Mouse (Mus musculus): Measurements from ENCODE around the gene Rnasek.

- TF ChIP-seq CTCF (IDR thresholded peaks at IDR 0.05; ENCODE audit: low read depth, low read length): no peak
- TF ChIP-seq TAL1 (conservative IDR thresholded peaks at IDR 0.05; ENCODE audit: low read depth, low read length): no peak
- no peak for TF ChIP-seq GATA1 (IDR thresholded peaks at IDR 0.05; ENCODE audit: borderline replicate concordance, low read length)
- TF ChIP-seq POLR2AphosphoS5 (IDR thresholded peaks at IDR 0.05; ENCODE audit: insufficient replicate concordance, low read depth, low read length): no peak
Observed at GRCm38 (mm10) chr11:70228828-70229227, 10.8 kb downstream of the Rnasek start.
